Comparison of ENCODE assay signal across 23 mouse cellular contexts in the genomic region with DNA sequence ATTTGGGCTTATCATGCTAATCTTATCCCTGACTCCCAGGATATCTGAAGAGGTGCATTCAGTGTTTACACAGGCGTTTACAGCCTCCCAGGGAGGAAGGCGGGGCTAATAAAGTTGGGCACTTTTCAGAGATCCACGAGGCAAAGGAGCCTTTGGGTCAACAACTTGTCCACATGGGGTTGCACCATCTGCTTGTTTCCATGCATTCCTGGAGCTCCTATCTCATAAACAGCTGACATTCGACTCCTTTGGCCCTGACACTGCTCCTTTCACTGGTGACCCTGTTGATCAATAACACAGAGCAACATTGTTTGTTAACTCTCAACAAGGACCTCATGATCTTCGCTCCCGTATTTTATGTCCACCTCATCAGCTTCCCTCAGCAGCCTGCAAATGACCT. TPM values are rescaled to one million over a fixed set of nuclear protein-coding genes. Genes with fewer than 3 reads are reported as not detected.
DNase-seq lines count a peak whose midpoint lies in the region; ATAC-seq and TF ChIP-seq lines count a peak whose summit lies in the region.
"Had no signal": no experiment of that assay in that cellular context is flagged by ENCODE, and none has a peak within 500 bp of the region (broad histone marks: within the 10 kb centered on the region; RNA-seq: fewer than 3 reads in every experiment).

No protein-coding gene starts in this region.

- no peak overlapping the region for H3K9ac ChIP-seq in kidney, embryonic 15.5 days
- H3K9ac ChIP-seq in liver, embryonic 13.5 days: no peak overlapping the region
- no peak overlapping the region for H3K9ac ChIP-seq in stomach, postnatal 0 days (ENCODE audit: low read length)
- H3K9ac ChIP-seq in midbrain, embryonic 11.5 days (ENCODE audit: low read length): no peak overlapping the region
- no peak overlapping the region for H3K9ac ChIP-seq in midbrain, postnatal 0 days (replicated peaks; ENCODE audit: low read length, poor library complexity, severe bottlenecking)
- H3K9ac ChIP-seq: forebrain, embryonic 12.5 days; heart, embryonic 13.5 days; lung, embryonic 14.5 days; midbrain, embryonic 15.5 days had no signal

- peak overlapping the region; percentile 55 for H3K27ac ChIP-seq in kidney, adult 2 months (ENCODE audit: insufficient read depth, low read depth, low read length)
- peak overlapping the region; percentile 24; the same call in 1 of the 2 replicates for H3K27ac ChIP-seq in kidney, embryonic 15.5 days
- H3K27ac ChIP-seq in liver, embryonic 13.5 days: peak overlapping the region; percentile 47
- no peak overlapping the region for H3K27ac ChIP-seq in stomach, postnatal 0 days (replicated peaks)
- H3K27ac ChIP-seq in midbrain, embryonic 11.5 days (ENCODE audit: low read depth, low read length): no peak overlapping the region
- H3K27ac ChIP-seq in midbrain, postnatal 0 days (ENCODE audit: low read depth, low read length): no peak overlapping the region
- H3K27ac ChIP-seq: forebrain, embryonic 12.5 days; heart, embryonic 13.5 days; hindbrain, postnatal 0 days; limb, embryonic 10.5 days; midbrain, embryonic 15.5 days had no signal

- no peak for TF ChIP-seq EP300 in stomach, postnatal 0 days (optimal IDR thresholded peaks at IDR 0.05)

- H3K27me3 ChIP-seq in kidney, adult 2 months (replicated peaks; ENCODE audit: control insufficient read depth, insufficient read depth, low read length): no peaks in the 10 kb centered on the region
- H3K27me3 ChIP-seq in kidney, embryonic 15.5 days: no peaks in the 10 kb centered on the region
- H3K27me3 ChIP-seq in liver, embryonic 13.5 days: no peaks in the 10 kb centered on the region
- H3K27me3 ChIP-seq in stomach, postnatal 0 days (ENCODE audit: control insufficient read depth, insufficient read depth, low read length): no peaks in the 10 kb centered on the region
- no peaks in the 10 kb centered on the region for H3K27me3 ChIP-seq in midbrain, embryonic 11.5 days (ENCODE audit: control insufficient read depth, insufficient read depth, low read length)
- H3K27me3 ChIP-seq in midbrain, postnatal 0 days (ENCODE audit: insufficient read depth, low read length): no peaks in the 10 kb centered on the region
- H3K27me3 ChIP-seq: heart, embryonic 13.5 days; midbrain, embryonic 15.5 days; Patski had no signal

- H3K36me3 ChIP-seq in kidney, adult 2 months (ENCODE audit: control insufficient read depth, insufficient read depth, low read length): no peaks in the 10 kb centered on the region
- no peaks in the 10 kb centered on the region for H3K36me3 ChIP-seq in kidney, embryonic 15.5 days
- H3K36me3 ChIP-seq in liver, embryonic 13.5 days: no peaks in the 10 kb centered on the region
- H3K36me3 ChIP-seq in stomach, postnatal 0 days (ENCODE audit: control insufficient read depth, insufficient read depth, low read length): no peaks in the 10 kb centered on the region
- H3K36me3 ChIP-seq in midbrain, embryonic 11.5 days (ENCODE audit: control insufficient read depth, insufficient read depth, low read length): no peaks in the 10 kb centered on the region
- H3K36me3 ChIP-seq in midbrain, postnatal 0 days (ENCODE audit: insufficient read depth, low read length): no peaks in the 10 kb centered on the region
- H3K36me3 ChIP-seq: forebrain, embryonic 12.5 days; heart, embryonic 13.5 days; limb, embryonic 10.5 days; midbrain, embryonic 15.5 days had no signal

- H3K4me2 ChIP-seq in kidney, embryonic 15.5 days: no peak overlapping the region
- no peak overlapping the region for H3K4me2 ChIP-seq in liver, embryonic 13.5 days
- no peak overlapping the region for H3K4me2 ChIP-seq in stomach, postnatal 0 days (replicated peaks; ENCODE audit: low read depth)
- H3K4me2 ChIP-seq in midbrain, embryonic 11.5 days: no peak overlapping the region
- no peak overlapping the region for H3K4me2 ChIP-seq in midbrain, postnatal 0 days (ENCODE audit: low read depth, low read length, poor library complexity, severe bottlenecking)
- H3K4me2 ChIP-seq: forebrain, embryonic 12.5 days; heart, embryonic 13.5 days; lung, embryonic 14.5 days; midbrain, embryonic 15.5 days had no signal

- WGBS in kidney, adult 2 months: 28% methylated on average over 6 of the region's 6 CpGs
- 35% methylated on average over 6 of the region's 6 CpGs for WGBS in kidney, embryonic 15.5 days
- WGBS in liver, embryonic 13.5 days (ENCODE audit: insufficient replicate concordance): 43% methylated on average over 6 of the region's 6 CpGs
- 34% methylated on average over 6 of the region's 6 CpGs for WGBS in stomach, postnatal 0 days
- WGBS in midbrain, embryonic 11.5 days: 63% methylated on average over 6 of the region's 6 CpGs
- WGBS in midbrain, postnatal 0 days: 56% methylated on average over 6 of the region's 6 CpGs

- H3K4me1 ChIP-seq in kidney, adult 2 months (ENCODE audit: control insufficient read depth, insufficient read depth, low read length): peaks cover 10% of the 10 kb centered on the region
- 0 out of 2 replicates have a peak, but pooled peaks cover 6% of the 10 kb centered on the region for H3K4me1 ChIP-seq in kidney, embryonic 15.5 days
- H3K4me1 ChIP-seq in liver, embryonic 13.5 days (replicated peaks): peaks cover 12% of the 10 kb centered on the region; the same call in 1 of the 2 replicates
- H3K4me1 ChIP-seq in stomach, postnatal 0 days (replicated peaks; ENCODE audit: control insufficient read depth, insufficient read depth): no peaks in the 10 kb centered on the region
- H3K4me1 ChIP-seq in midbrain, embryonic 11.5 days (ENCODE audit: control insufficient read depth, insufficient read depth, low read length): no peaks in the 10 kb centered on the region
- no peaks in the 10 kb centered on the region for H3K4me1 ChIP-seq in midbrain, postnatal 0 days (ENCODE audit: insufficient read depth, low read length)
- H3K4me1 ChIP-seq: forebrain, embryonic 12.5 days; midbrain, embryonic 15.5 days had no signal

- TF ChIP-seq CTCF in kidney, adult 2 months (conservative IDR thresholded peaks at IDR 0.05; ENCODE audit: insufficient read depth, insufficient read length, low read depth, low read length): no peak
- no peak for TF ChIP-seq CTCF in stomach, postnatal 0 days (IDR thresholded peaks at IDR 0.05; ENCODE audit: low read depth)
- TF ChIP-seq CTCF in midbrain, postnatal 0 days (IDR thresholded peaks at IDR 0.05): no peak

- H3K4me3 ChIP-seq in kidney, adult 2 months (ENCODE audit: insufficient read depth, low read depth, low read length): no peak overlapping the region
- no peak overlapping the region for H3K4me3 ChIP-seq in kidney, embryonic 15.5 days (replicated peaks)
- H3K4me3 ChIP-seq in liver, embryonic 13.5 days (replicated peaks): no peak overlapping the region
- no peak overlapping the region for H3K4me3 ChIP-seq in stomach, postnatal 0 days (ENCODE audit: low read depth, low read length)
- H3K4me3 ChIP-seq in midbrain, embryonic 11.5 days (ENCODE audit: low read depth, low read length): no peak overlapping the region
- H3K4me3 ChIP-seq in midbrain, postnatal 0 days (ENCODE audit: low read depth, low read length): no peak overlapping the region
- H3K4me3 ChIP-seq: forebrain, embryonic 12.5 days; heart, embryonic 13.5 days; limb, embryonic 10.5 days; midbrain, embryonic 15.5 days had no signal

- peak; percentile 25; the same call in 1 of the 2 replicates for ATAC-seq in kidney, embryonic 15.5 days (replicated peaks; ENCODE audit: low FRiP score)
- peak; percentile 65 for ATAC-seq in liver, embryonic 13.5 days (ENCODE audit: low read depth)
- ATAC-seq in stomach, postnatal 0 days (ENCODE audit: low FRiP score, low TSS enrichment): no peak
- ATAC-seq in midbrain, embryonic 11.5 days (ENCODE audit: low FRiP score): no peak
- no peak for ATAC-seq in midbrain, postnatal 0 days (ENCODE audit: low FRiP score)
- ATAC-seq: activated CD4-positive, CD25-positive, alpha-beta regulatory T cell, adult 4 months; hindbrain, postnatal 0 days; midbrain, embryonic 15.5 days; Patski had no signal

- no peak for TF ChIP-seq POLR2A in kidney, adult 2 months (IDR thresholded peaks at IDR 0.05; ENCODE audit: low read depth, low read length)

- no peaks in the 10 kb centered on the region for H3K9me3 ChIP-seq in kidney, embryonic 15.5 days (replicated peaks)
- no peaks in the 10 kb centered on the region for H3K9me3 ChIP-seq in liver, embryonic 13.5 days (replicated peaks)
- no peaks in the 10 kb centered on the region for H3K9me3 ChIP-seq in stomach, postnatal 0 days (ENCODE audit: control insufficient read depth, low read length)
- no peaks in the 10 kb centered on the region for H3K9me3 ChIP-seq in midbrain, embryonic 11.5 days (ENCODE audit: control insufficient read depth, low read length)
- no peaks in the 10 kb centered on the region for H3K9me3 ChIP-seq in midbrain, postnatal 0 days (ENCODE audit: low read length)
- H3K9me3 ChIP-seq: forebrain, embryonic 12.5 days; heart, embryonic 13.5 days; limb, embryonic 10.5 days; midbrain, embryonic 15.5 days had no signal

- peak; percentile 72 for DNase-seq in kidney, adult 2 months
- no peak for DNase-seq in kidney, adult 18-20 months
- no peak for DNase-seq in liver, embryonic 13.5 days
- DNase-seq in stomach, postnatal 0 days (ENCODE audit: low spot score): peak; percentile 7
- DNase-seq in midbrain, embryonic 11.5 days (ENCODE audit: low spot score, missing footprints): no peak
- no peak for DNase-seq in midbrain, postnatal 0 days (ENCODE audit: low spot score)
- DNase-seq in frontal cortex, adult 2 months (ENCODE audit: extremely low spot score in 1 of 2, low spot score in 1 of 2): no peak
- DNase-seq: adrenal gland, postnatal 36 days; B cell, adult 2 months; cerebellum, adult 9-10 months; heart, postnatal 4 days; layer of hippocampus, postnatal 36 days; lung, embryonic 14.5 days; right cerebral cortex, postnatal 14 days; thymus, postnatal 14 days had no signal

RNA-seq across cellular contexts. Expression of gene Slc2a2, which starts 15.8 kb away (rescaled TPM):
- 114 and 127 TPM in 2 replicates for polyA plus RNA-seq in kidney, adult 2 months (2012; rRNA removed)
- 16.8 and 18.8 TPM in 2 replicates for polyA plus RNA-seq in kidney, embryonic 15.5 days (2015; fragmentation: Nextera tagmentation; extraction: Ambion mirVana)
- 19.1 and 25.4 TPM in 2 replicates for polyA plus RNA-seq in liver, embryonic 13.5 days (2015; fragmentation: Nextera tagmentation; extraction: Ambion mirVana)
- 0.25 and 0.31 TPM in 2 replicates for polyA plus RNA-seq in stomach, postnatal 0 days (2015; fragmentation: Nextera tagmentation; extraction: Ambion mirVana)
- polyA plus RNA-seq in midbrain, embryonic 11.5 days (2014; fragmentation: Nextera tagmentation; extraction: Ambion mirVana): not detected in 2 replicates
- not detected in 2 replicates for total RNA-seq in midbrain, postnatal 0 days (2014; rRNA removed)
- polyA plus RNA-seq in midbrain, postnatal 0 days (2015; fragmentation: Nextera tagmentation; extraction: Ambion mirVana): not detected in 2 replicates
- polyA plus RNA-seq in frontal cortex, adult 2 months (2012; rRNA removed): 0.06 and 0.19 TPM in 2 replicates
- total RNA-seq: adrenal gland, postnatal 36 days; heart, postnatal 4 days; hindbrain, postnatal 0 days; layer of hippocampus, postnatal 36 days had no signal
- polyA plus RNA-seq: forebrain, embryonic 12.5 days; limb, embryonic 10.5 days had no signal

Comparison
In these comparisons a context has a peak if more than half of its experiments do, and no peak if none do; other contexts are left out.
1. DNase-seq: peak in kidney, adult 2 months (single experiment) and stomach, postnatal 0 days (single experiment); none in kidney, adult 18-20 months (single experiment), liver, embryonic 13.5 days (single experiment), midbrain, embryonic 11.5 days (single experiment), midbrain, postnatal 0 days (single experiment) and frontal cortex, adult 2 months (0 of 2).
2. H3K27ac ChIP-seq: peak in kidney, adult 2 months (single experiment), kidney, embryonic 15.5 days (single experiment) and liver, embryonic 13.5 days (single experiment); none in stomach, postnatal 0 days (single experiment), midbrain, embryonic 11.5 days (single experiment) and midbrain, postnatal 0 days (single experiment).
3. ATAC-seq: peak in kidney, embryonic 15.5 days (single experiment) and liver, embryonic 13.5 days (single experiment); none in stomach, postnatal 0 days (single experiment), midbrain, embryonic 11.5 days (single experiment) and midbrain, postnatal 0 days (single experiment).
4. RNA of gene Slc2a2, which starts 15.8 kb away (polyA plus RNA-seq): 114 to 127 TPM in kidney, adult 2 months, 19.1 to 25.4 TPM in liver, embryonic 13.5 days and 16.8 to 18.8 TPM in kidney, embryonic 15.5 days; 0.25 to 0.31 TPM in stomach, postnatal 0 days, 0.06 to 0.19 TPM in frontal cortex, adult 2 months, not detected in midbrain, embryonic 11.5 days and not detected in midbrain, postnatal 0 days; every median in the first group is over 10 times any median in the second.